Mouse (Mus musculus) left cerebral cortex, postnatal 10 days (tissue): Measurements from ENCODE around the gene Efcab2. TPM values are rescaled to one million over a fixed set of nuclear protein-coding genes. Genes with fewer than 3 reads are reported as not detected.

Experiments used
- DNase-seq, 2 experiments: peaks; one replicate each; pipeline ENCODE4 v3.0.0; 2021 to 2022; ENCODE audit warnings: low spot score in 2 of 2, mixed read lengths in 1 of 2; ENCODE audit errors: extremely low spot score in 1 of 2
- intact Hi-C: fragments of 180-260 bp; cut with DNase I; formaldehyde crosslinking; loops from one replicate; pipeline ENCODE4 v1.15.1; 2025
- total RNA-seq, 2 experiments: library from RNA; stranded (reverse); gene quantifications; 2 replicates each; pipeline ENCODE4 v1.2.3; 2021

The Efcab2 gene
- total RNA-seq, 2 experiments from 2014 or later = 10.0 to 11.1 TPM

- intact Hi-C loops = loop anchor here (5.0 kb wide), 1 partner anchor 312 kb away; no protein-coding TSS in a partner anchor
- no peak for DNase-seq
Observed at GRCm38 (mm10) chr1:178454125-178454524, 48.2 kb downstream of the Efcab2 start.

- no peak for DNase-seq
- intact Hi-C loops = no loop called here
Observed at GRCm38 (mm10) chr1:178455120-178455519, 49.2 kb downstream of the Efcab2 start.

GRCm38 (mm10) chr1:178458029-178458428 lies 52.1 kb downstream of the Efcab2 start:
- intact Hi-C loops = no loop called here
- no peak for DNase-seq

GRCm38 (mm10) chr1:178463712-178464111 lies 57.8 kb downstream of the Efcab2 start:
- intact Hi-C loops = loop anchor here (5.0 to 10.0 kb wide), 2 partner anchors 151 to 519 kb away; no protein-coding TSS in a partner anchor
- DNase-seq = peak; percentile 85

GRCm38 (mm10) chr1:178464140-178464539 lies 58.3 kb downstream of the Efcab2 start:
- intact Hi-C loops = loop anchor here (5.0 to 10.0 kb wide), 2 partner anchors 152 to 519 kb away; no protein-coding TSS in a partner anchor

GRCm38 (mm10) chr1:178467594-178467993 lies 61.7 kb downstream of the Efcab2 start:
- intact Hi-C loops = loop anchor here (10.0 kb wide), 1 partner anchor 523 kb away; no protein-coding TSS in a partner anchor
- DNase-seq = no peak

More at GRCm38 (mm10) chr1:178464140-178464539, 58.3 kb downstream of the Efcab2 start:
- DNase-seq = no peak

GRCm38 (mm10) chr1:178468280-178468679 lies 62.4 kb downstream of the Efcab2 start:
- peak in 1 of 2 experiments; percentile 52 for DNase-seq
- intact Hi-C loops = loop anchor here (10.0 kb wide), 1 partner anchor 523 kb away; no protein-coding TSS in a partner anchor

GRCm38 (mm10) chr1:178483854-178484253 lies 78.0 kb downstream of the Efcab2 start:
- intact Hi-C loops = no loop called here
- no peak for DNase-seq

- intact Hi-C loops = no loop called here
- DNase-seq = no peak
Observed at GRCm38 (mm10) chr1:178485138-178485867, 79.4 kb downstream of the Efcab2 start.

GRCm38 (mm10) chr1:178485868-178486220 lies 80.0 kb downstream of the Efcab2 start:
- no peak for DNase-seq
- intact Hi-C loops = no loop called here

GRCm38 (mm10) chr1:178486828-178487227 lies 80.9 kb downstream of the Efcab2 start:
- DNase-seq = no peak
- intact Hi-C loops = no loop called here

- no peak for DNase-seq
- intact Hi-C loops = no loop called here
Observed at GRCm38 (mm10) chr1:178489127-178489526, 83.2 kb downstream of the Efcab2 start.

GRCm38 (mm10) chr1:178491733-178492132 lies 85.8 kb downstream of the Efcab2 start:
- no peak for DNase-seq
- intact Hi-C loops = no loop called here

GRCm38 (mm10) chr1:178492493-178492892 lies 86.6 kb downstream of the Efcab2 start:
- intact Hi-C loops = no loop called here

GRCm38 (mm10) chr1:178496186-178496585 lies 90.3 kb downstream of the Efcab2 start:
- no peak for DNase-seq
- intact Hi-C loops = no loop called here

More at GRCm38 (mm10) chr1:178492493-178492892, 86.6 kb downstream of the Efcab2 start:
- no peak for DNase-seq

- intact Hi-C loops = no loop called here
- no peak for DNase-seq
Observed at GRCm38 (mm10) chr1:178496841-178497240, 91.0 kb downstream of the Efcab2 start.

- intact Hi-C loops = no loop called here
- no peak for DNase-seq
Observed at GRCm38 (mm10) chr1:178506938-178507337, 101.1 kb downstream of the Efcab2 start.

GRCm38 (mm10) chr1:178512323-178513031 lies 106.6 kb downstream of the Efcab2 start:
- intact Hi-C loops = no loop called here
- no peak for DNase-seq

GRCm38 (mm10) chr1:178513954-178514353 lies 108.1 kb downstream of the Efcab2 start:
- no peak for DNase-seq
- intact Hi-C loops = no loop called here

GRCm38 (mm10) chr1:178515839-178516238 lies 110.0 kb downstream of the Efcab2 start:
- no peak for DNase-seq

More at GRCm38 (mm10) chr1:178515839-178516238, 110.0 kb downstream of the Efcab2 start:
- intact Hi-C loops = no loop called here
